Mouse (Mus musculus) mouse trophoblast stem cell (cell line): ENCODE measurements around the gene Asap2.

ENCODE experiments used
- in situ Hi-C, 2 experiments: fragments of 300-500 bp; cut with MseI, MboI; formaldehyde crosslinking; loops; 2 replicates in 1 of 2; 3 replicates in 1 of 2; pipeline ENCODE4 v1.15.1; 2025

Gene Asap2

GRCm38 (mm10) chr12:21263256-21263655 is 273.0 kb downstream of the Asap2 start:
- in situ Hi-C loops, result no loop called here

DNA sequence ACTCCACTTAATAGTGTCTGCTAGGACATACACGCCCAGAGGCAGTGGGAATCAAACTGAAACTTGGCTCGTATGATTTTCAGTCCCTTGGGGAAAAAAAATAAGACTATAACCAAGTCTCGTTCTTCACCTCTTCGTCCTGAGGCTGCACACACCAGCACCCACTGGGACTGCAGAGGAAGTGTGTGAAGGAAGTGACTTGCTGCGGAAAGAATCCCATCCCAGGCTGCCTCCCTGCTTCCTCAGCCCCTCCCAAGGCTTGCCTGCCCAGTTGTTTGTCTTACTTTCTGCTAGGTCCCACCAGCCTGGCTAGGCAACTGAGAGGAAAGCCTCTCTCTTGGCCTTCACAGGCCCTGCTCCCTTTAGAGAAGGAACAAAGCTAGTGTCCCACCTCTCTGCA is 274.0 kb downstream of the Asap2 start:
- in situ Hi-C loops, result no loop called here

- in situ Hi-C loops, result no loop called here
These were observed 274.7 kb downstream of the Asap2 start for GRCm38 (mm10) chr12:21264970-21265369.

DNA sequence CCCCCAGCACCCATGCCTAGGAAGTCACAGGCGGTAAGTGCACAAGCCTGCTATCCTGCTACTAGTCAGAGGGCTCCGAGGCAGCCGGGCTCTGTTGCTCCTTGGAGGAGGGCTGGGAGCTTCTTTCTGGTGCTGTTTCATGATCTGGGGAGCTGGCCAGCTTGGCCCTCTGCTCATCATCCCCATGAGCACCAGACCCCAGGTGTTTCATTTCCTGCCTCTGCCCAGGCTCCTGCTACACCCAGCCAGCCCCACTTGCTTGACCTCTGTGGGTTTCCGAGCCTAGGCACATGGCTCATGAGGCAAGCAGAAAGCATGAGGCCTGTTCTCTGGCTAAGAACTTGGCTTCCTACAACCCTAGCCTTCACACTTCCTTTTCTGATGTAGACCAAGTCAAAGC is 275.2 kb downstream of the Asap2 start:
- in situ Hi-C loops, result no loop called here

DNA sequence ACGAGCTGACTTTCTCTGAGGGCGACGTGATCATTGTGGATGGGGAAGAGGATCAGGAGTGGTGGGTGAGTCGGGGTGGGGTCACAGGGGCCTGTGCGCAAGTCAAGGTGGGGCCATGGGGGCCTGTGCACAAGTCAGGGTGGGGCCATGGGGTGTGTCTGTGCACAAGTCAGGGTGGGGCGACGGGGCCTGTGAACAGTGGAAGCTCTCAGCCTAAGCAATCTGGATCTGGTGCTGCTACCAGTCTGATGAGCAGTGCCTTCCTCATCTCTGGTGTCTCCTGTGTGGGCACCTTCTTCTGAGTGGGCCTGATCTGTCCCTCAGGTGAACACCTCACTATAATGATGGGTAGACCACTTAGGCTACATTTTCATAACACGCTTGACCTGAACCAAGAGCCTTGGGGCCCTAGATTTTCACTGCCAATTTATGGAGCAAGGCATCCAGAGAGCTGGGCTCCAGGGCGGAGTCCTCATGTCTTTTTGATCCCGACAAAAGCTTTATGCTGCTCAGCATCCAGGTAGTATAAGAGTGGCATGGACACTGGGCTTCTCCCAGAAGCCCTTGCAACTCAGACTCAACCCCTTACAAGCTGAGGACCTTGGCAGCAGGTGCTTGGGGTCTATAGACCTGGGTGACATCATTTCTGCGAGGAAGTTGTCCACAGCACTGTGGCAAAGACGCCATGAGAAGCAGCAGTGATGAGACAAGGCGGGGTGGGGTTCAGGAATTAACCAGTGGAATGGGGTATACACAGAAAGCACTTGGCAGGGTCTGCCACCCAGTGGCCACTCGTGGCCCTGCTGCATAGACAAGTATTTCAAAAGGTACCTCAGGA is 275.9 kb downstream of the Asap2 start:
- in situ Hi-C loops, result no loop called here

DNA sequence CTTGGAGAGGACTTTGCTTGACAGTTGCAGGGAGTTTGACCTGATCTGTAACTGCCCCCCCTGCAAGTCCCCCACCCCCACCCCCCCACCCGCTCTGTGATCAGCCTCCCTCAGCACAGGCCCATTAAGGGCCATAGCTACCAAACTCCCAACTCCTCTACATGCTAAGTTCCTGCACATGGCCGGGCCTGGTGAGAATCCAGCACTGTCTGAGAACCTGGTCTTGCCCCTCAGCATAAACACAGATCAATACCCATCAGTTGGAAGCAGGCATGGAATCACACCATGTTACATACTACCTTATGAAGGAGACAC is 276.5 kb downstream of the Asap2 start:
- in situ Hi-C loops, result no loop called here

DNA sequence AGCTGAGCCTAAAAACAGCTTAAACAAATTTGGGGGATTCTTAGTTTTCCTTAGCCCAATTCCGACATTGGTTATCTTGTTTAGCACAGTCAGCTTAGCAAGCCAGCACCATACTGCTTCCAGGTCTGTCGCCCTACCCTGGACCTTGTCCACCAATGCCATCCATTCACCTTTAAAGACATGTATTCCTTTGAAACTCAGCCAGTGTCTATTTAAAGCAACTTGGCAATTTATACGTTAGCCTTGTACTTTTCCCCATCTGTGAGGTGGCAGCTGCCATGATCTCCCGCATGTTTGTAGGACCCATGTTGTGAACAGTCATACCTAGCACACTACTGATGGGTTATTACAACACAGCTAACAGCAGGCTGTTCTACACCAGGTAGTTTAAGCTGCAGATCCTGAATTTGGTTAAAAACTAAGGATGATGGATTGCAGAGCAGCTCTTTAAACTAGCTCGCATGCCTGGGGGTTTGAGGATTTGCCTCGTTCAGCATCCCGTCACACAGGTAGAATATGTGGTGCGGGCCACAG is 277.9 kb downstream of the Asap2 start:
- in situ Hi-C loops, result no loop called here

DNA sequence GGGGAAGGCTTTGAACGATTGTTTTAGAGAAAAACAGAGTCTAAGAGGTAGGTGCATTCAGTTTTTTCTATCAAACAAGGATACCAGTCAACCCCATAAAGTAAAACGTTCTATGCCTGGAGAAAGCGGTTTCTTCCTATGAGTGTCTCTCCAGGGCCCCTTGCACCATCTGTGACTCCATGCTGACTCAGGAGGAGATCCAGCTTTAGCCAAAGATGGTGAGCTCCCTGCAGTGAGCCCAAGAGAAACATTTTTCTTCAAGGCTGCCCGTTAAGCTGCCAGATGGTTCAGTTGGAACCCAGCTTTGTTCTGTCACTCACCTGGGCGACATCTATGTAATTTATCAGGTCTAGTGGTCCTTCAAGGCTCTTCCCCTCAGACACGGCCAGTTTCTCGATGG is 284.2 kb downstream of the Asap2 start:
- in situ Hi-C loops, result no loop called here

GRCm38 (mm10) chr12:21277352-21277864 is 287.1 kb downstream of the Asap2 start:
- in situ Hi-C loops, result no loop called here

DNA sequence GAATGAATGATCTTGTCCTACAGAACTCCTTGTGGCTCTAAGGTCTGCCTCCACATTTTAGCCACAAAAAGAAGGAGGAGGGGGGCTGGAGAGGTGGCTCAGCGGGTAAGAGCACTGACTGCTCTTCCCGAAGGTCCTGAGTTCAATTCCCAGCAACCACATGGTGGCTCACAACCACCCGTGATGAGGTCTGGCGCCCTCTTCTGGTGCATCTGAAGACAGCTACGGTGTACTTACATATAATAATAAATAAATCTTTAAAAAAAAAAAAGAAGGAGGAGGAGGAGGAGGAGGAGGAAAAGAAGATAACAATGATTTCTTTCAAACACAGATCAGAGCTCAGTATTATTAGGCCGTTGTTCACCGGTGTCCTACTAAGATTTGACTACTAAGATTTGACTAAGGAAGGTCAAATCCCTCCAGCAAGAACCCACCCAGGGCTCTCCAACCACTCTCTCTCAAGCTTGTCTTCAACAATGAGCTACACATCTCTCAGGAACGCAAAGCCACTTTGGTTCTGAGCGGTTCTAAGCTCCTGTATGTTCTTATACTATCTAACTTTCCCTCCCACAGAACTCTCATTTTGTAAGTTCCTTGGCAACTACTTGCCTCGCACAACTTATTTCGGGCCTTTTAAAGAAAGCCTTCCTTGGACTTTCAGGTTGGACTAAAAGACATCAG is 294.6 kb downstream of the Asap2 start, which contains the start of gene Cpsf3:
Cpsf3 (plus strand) TSS at position 631 of the 681 bp plus-strand sequence.
- in situ Hi-C loops, result no loop called here

DNA sequence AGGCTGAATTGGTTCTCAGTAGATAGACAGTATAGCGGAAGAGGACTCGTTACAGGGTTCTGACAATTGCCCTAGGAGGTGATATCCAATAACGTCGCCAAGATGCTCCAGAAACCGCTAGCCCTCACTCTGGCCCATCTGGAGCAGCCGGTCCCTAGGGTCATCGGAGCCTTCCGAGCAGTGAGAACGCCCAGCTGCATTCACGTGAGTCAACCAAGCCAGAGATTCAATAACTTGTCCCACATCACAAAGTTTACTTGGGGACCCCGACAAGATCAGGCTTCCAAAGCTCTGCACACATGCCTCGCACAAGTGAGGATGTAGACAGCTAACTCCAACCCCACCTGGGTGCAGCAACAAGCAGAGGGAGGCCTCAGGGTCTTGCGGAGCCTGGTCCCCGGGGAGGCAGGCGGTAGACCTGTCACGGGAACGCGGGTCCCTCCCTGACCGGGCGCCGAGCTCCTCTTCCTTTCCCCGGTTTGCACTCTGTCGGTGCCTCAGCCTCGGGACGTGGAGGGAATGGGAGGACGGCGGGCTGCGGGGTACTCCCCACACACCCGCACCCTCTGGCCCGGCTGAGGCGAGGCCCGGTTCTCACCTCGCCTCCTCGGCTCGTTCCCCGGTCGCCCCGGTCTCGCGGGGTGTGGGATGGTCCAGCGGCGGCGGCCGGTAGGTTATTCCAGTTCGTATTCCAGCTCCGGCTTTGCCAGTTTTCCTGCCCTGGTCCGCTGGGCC is 295.4 kb downstream of the Asap2 start:
- in situ Hi-C loops, result no loop called here

GRCm38 (mm10) chr12:21286243-21286622 is 296.0 kb downstream of the Asap2 start, which contains the start of gene Itgb1bp1:
Itgb1bp1 (minus strand) TSS chr12:21286284.
- in situ Hi-C loops, result no loop called here

DNA sequence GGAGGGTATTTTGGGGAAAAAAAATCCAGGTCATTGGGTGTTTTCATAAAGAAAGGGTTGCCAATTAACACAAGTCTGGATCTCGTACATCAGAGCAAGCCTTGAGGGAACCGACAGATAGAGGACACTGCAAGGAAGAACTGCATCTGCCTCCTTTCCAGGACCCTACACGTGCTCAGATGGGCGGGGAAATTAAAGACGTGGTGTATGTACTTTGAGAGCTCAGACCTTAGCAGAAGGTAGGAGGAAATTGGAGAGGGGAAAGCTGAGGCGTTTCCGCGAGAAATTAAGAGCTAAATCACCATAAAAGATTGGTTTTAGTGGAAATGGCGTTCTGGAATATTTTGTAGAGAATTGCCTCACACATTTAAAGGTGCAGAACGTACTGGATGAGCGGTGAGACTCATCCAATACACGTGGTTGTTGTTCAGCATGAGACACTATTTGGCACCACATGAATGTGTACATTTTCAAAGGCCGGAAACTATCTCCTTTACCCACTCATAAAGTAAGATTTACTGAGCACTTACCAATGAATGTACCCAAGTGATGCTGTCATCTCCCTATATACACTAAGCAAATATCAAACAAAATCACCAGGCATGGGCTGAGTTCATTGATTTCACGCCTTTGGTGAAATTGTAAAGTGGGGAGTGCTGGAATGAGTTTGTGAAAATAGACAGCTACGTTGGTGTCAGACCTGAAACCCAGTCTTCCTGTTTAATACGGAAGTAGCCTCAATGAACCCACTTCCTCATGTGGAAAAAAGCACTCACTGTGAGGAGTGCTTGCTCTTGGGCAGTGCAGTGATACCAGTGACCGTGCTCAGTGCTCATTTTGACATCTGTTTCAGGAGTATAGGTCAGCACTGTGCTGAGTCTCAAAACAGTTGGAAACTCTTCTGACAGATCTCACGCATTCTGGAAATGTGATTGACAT is 296.7 kb downstream of the Asap2 start:
- in situ Hi-C loops, result no loop called here

DNA sequence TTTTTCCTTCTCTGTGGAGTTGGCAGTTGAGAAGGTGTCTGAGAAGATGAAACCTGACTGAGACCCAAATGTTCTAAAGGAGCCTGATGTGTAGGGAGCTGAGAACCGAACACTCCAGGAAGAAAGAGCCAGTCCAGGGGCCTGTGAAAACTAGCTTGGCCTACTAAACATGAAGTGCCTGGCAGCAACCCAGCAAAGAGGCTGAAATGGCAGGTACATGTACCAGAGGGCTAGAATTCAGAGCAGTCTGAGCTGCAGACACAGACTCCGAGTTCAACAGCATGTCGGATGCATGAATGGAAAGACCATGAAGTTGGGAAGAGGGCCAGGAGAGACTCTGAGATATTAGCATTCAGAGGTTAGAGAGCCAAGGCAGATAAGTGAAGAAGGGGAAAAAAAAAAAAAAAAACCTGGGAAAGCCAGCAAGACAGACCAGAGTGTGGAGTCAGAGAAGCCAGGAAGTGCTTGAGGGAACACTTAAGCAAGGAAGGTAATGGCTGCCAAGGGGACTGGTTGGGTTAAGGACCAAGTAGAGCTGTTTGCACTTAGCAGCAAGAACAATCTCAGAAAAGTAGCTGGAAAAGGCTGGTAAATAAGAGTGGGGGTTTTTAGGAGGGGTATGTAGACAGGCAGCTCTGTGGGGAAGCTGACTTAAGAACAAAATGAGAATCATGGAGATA is 298.6 kb downstream of the Asap2 start:
- in situ Hi-C loops, result no loop called here

DNA sequence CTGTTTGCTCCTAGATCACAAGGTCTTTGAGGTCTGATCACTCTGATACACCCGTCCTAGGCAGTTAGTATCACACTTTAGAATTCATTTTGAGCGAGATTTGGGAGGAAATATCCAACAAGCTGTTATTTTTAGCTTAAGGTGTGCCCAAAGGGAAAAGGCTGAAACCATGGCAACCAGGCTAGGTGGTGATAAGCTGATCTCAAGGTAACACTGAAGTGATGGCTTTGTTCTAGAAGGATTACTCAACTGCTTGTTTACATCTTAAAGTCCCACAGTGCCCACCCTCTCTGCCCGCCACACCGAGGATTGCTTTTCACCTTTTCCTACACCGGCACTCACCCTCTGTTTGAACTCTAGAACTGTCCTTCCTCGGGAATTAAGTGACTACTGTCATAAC is 299.4 kb downstream of the Asap2 start:
- in situ Hi-C loops, result no loop called here

- in situ Hi-C loops, result no loop called here
These were observed 308.6 kb downstream of the Asap2 start for GRCm38 (mm10) chr12:21298856-21299255.

GRCm38 (mm10) chr12:21301324-21301723 is 311.1 kb downstream of the Asap2 start:
- in situ Hi-C loops, result no loop called here

GRCm38 (mm10) chr12:21301932-21302331 is 311.7 kb downstream of the Asap2 start:
- in situ Hi-C loops, result no loop called here

DNA sequence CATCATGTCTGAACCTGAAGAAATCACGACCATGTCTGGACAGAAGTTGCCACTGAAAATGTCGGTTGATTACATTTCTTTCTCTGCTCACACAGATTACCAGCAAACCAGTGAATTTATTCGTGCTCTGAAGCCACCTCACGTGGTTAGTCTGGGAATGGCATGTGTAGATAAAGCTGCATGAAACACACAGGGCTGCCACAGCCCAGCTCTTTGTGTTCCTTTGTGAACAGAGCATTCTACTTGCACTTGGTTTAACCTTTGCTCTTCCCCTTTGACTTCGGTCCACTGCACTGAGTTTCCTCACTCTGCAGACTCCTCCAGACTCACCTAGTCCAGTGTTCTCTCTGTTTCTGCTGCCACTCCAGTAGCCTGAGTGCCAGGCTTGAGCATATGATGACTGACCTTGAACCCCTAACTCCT is 312.1 kb downstream of the Asap2 start:
- in situ Hi-C loops, result no loop called here

DNA sequence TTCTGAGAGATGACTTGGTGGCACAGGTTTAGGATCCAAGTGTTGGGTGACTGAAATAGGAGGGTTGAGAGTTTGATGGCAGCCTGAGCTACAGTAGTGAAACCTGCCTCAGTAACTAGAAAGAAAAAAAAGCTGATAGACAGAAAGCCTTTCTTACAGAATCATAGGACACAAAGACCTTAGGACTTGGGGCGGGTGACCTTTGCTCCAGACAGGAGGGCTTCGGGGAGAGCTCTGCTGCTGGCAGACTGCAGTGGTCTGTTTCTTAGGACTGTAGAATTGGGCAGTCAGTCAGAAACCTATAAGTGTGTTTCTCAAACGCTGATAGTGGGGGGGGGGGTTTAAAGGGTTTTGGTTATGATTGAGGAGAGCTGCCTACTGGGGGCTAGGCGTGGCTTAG is 315.5 kb downstream of the Asap2 start:
- in situ Hi-C loops, result no loop called here
